In the genomic region with DNA sequence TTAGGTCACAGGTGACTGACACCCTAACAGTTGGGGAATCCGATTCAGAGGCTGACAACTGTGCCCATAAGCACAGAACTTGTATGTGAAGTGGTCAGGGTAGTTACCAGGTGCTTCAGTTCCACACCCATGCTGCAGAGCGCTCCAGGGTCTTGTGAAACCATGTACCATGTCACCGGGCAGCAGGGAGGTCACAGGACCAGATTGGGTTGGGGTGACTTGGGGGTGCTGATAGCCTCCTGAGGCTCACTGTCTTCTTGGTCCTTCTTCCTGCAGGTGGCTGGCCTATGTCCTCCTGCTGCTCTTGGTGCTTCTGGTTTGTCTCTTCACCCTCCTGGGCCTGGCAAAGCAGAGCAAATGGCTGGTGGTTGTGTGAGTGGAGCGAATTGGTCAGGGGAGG, we compare ENCODE assay signal across 17 mouse cellular contexts. TPM values are rescaled to one million over a fixed set of nuclear protein-coding genes. Genes with fewer than 3 reads are reported as not detected.
DNase-seq lines count a peak whose midpoint lies in the region; ATAC-seq and TF ChIP-seq lines count a peak whose summit lies in the region.
"Had no signal": no experiment of that assay in that cellular context is flagged by ENCODE, and none has a peak within 500 bp of the region (broad histone marks: within the 10 kb centered on the region; RNA-seq: fewer than 3 reads in every experiment).

No protein-coding gene starts in this region.

- TF ChIP-seq CTCF in hindbrain, postnatal 0 days (IDR thresholded peaks at IDR 0.05; ENCODE audit: low read depth) = no peak

- DNase-seq in embryonic facial prominence, embryonic 11.5 days (ENCODE audit: low spot score) = no peak
- no peak for DNase-seq in embryonic facial prominence, embryonic 10.5 days (ENCODE audit: low spot score)
- no peak for DNase-seq in hindbrain, postnatal 0 days (ENCODE audit: low spot score)
- no peak for DNase-seq in neural tube, embryonic 10.5 days (ENCODE audit: extremely low spot score, low spot score)
- no peak for DNase-seq in lung, postnatal 25 days (ENCODE audit: low spot score)
- DNase-seq: adrenal gland, adult 2 months; adrenal gland, postnatal 25 days; forebrain, postnatal 0 days; gastrocnemius, postnatal 14 days; heart, postnatal 36 days had no signal

- no peak overlapping the region for H3K4me3 ChIP-seq in embryonic facial prominence, embryonic 11.5 days (ENCODE audit: low read depth, low read length)
- H3K4me3 ChIP-seq in embryonic facial prominence, embryonic 10.5 days = no peak overlapping the region
- no peak overlapping the region for H3K4me3 ChIP-seq in hindbrain, postnatal 0 days (ENCODE audit: low read length)
- H3K4me3 ChIP-seq in hindbrain, embryonic 12.5 days = no peak overlapping the region
- no peak overlapping the region for H3K4me3 ChIP-seq in neural tube, embryonic 13.5 days
- H3K4me3 ChIP-seq in neural tube, embryonic 15.5 days (replicated peaks) = no peak overlapping the region
- H3K4me3 ChIP-seq: embryonic facial prominence, embryonic 12.5 days; forebrain, embryonic 12.5 days; heart, embryonic 12.5 days had no signal

- H3K9ac ChIP-seq in embryonic facial prominence, embryonic 11.5 days (replicated peaks; ENCODE audit: low read length) = 0 out of 2 replicates have a peak overlapping the region, but pooled peaks have one; percentile 13
- no peak overlapping the region for H3K9ac ChIP-seq in hindbrain, postnatal 0 days (replicated peaks; ENCODE audit: low read length)
- no peak overlapping the region for H3K9ac ChIP-seq in hindbrain, embryonic 12.5 days
- no peak overlapping the region for H3K9ac ChIP-seq in neural tube, embryonic 13.5 days
- H3K9ac ChIP-seq in neural tube, embryonic 15.5 days (replicated peaks) = no peak overlapping the region
- H3K9ac ChIP-seq: embryonic facial prominence, embryonic 12.5 days; forebrain, embryonic 12.5 days; heart, embryonic 12.5 days had no signal

- H3K36me3 ChIP-seq in embryonic facial prominence, embryonic 11.5 days (replicated peaks; ENCODE audit: control insufficient read depth, insufficient read depth, low read depth, low read length) = no peaks in the 10 kb centered on the region
- peaks cover 2% of the 10 kb centered on the region for H3K36me3 ChIP-seq in embryonic facial prominence, embryonic 10.5 days (replicated peaks)
- H3K36me3 ChIP-seq in hindbrain, postnatal 0 days (ENCODE audit: insufficient read depth, low read length) = no peaks in the 10 kb centered on the region; the same call in 1 of the 2 replicates
- peaks cover 28% of the 10 kb centered on the region for H3K36me3 ChIP-seq in hindbrain, embryonic 12.5 days
- peaks cover 43% of the 10 kb centered on the region for H3K36me3 ChIP-seq in neural tube, embryonic 13.5 days
- peaks cover 14% of the 10 kb centered on the region; the same call in 1 of the 2 replicates for H3K36me3 ChIP-seq in neural tube, embryonic 15.5 days
- H3K36me3 ChIP-seq: embryonic facial prominence, embryonic 12.5 days; heart, embryonic 12.5 days had no signal

- 86% methylated on average over 4 of the region's 4 CpGs for WGBS in embryonic facial prominence, embryonic 11.5 days
- WGBS in embryonic facial prominence, embryonic 10.5 days = 89% methylated on average over 4 of the region's 4 CpGs
- WGBS in hindbrain, postnatal 0 days = 88% methylated on average over 4 of the region's 4 CpGs
- WGBS in hindbrain, embryonic 12.5 days = 92% methylated on average over 4 of the region's 4 CpGs
- 90% methylated on average over 4 of the region's 4 CpGs for WGBS in neural tube, embryonic 13.5 days
- whole genome bisulfite sequencing in neural tube, embryonic 15.5 days = 91% methylated on average over 4 of the region's 4 CpGs

- H3K27ac ChIP-seq in embryonic facial prominence, embryonic 11.5 days (replicated peaks; ENCODE audit: low read depth, low read length) = no peak overlapping the region
- no peak overlapping the region for H3K27ac ChIP-seq in embryonic facial prominence, embryonic 10.5 days (replicated peaks)
- H3K27ac ChIP-seq in hindbrain, postnatal 0 days = peak overlapping the region; percentile 38; the same call in 1 of the 2 replicates
- H3K27ac ChIP-seq in hindbrain, embryonic 12.5 days = no peak overlapping the region; the same call in 1 of the 2 replicates
- peak overlapping the region; percentile 61; the same call in 1 of the 2 replicates for H3K27ac ChIP-seq in neural tube, embryonic 13.5 days (replicated peaks)
- peak overlapping the region; percentile 30 for H3K27ac ChIP-seq in neural tube, embryonic 15.5 days (replicated peaks)
- H3K27ac ChIP-seq: embryonic facial prominence, embryonic 12.5 days had no signal

- ATAC-seq in embryonic facial prominence, embryonic 11.5 days (replicated peaks; ENCODE audit: insufficient number of reproducible peaks, low FRiP score, low TSS enrichment, low read depth) = no peak
- no peak for ATAC-seq in hindbrain, postnatal 0 days
- ATAC-seq in hindbrain, embryonic 12.5 days (ENCODE audit: low FRiP score) = no peak
- no peak for ATAC-seq in neural tube, embryonic 13.5 days (ENCODE audit: low read depth)
- no peak for ATAC-seq in neural tube, embryonic 15.5 days (ENCODE audit: low FRiP score)
- ATAC-seq: forebrain, postnatal 0 days; intestine, embryonic 16.5 days had no signal

- no peaks in the 10 kb centered on the region for H3K27me3 ChIP-seq in embryonic facial prominence, embryonic 11.5 days (ENCODE audit: control insufficient read depth, insufficient read depth, low read length)
- H3K27me3 ChIP-seq in embryonic facial prominence, embryonic 10.5 days (replicated peaks; ENCODE audit: low read depth, poor library complexity, severe bottlenecking) = no peaks in the 10 kb centered on the region
- no peaks in the 10 kb centered on the region for H3K27me3 ChIP-seq in hindbrain, postnatal 0 days (ENCODE audit: insufficient read depth, low read length)
- H3K27me3 ChIP-seq in hindbrain, embryonic 12.5 days = no peaks in the 10 kb centered on the region
- H3K27me3 ChIP-seq in neural tube, embryonic 13.5 days = no peaks in the 10 kb centered on the region
- no peaks in the 10 kb centered on the region for H3K27me3 ChIP-seq in neural tube, embryonic 15.5 days (replicated peaks)
- H3K27me3 ChIP-seq: embryonic facial prominence, embryonic 12.5 days; forebrain, embryonic 12.5 days had no signal

- H3K4me1 ChIP-seq in embryonic facial prominence, embryonic 11.5 days (ENCODE audit: control insufficient read depth, insufficient read depth, low read length) = 0 out of 2 replicates have a peak, but pooled peaks cover 4% of the 10 kb centered on the region
- H3K4me1 ChIP-seq in embryonic facial prominence, embryonic 10.5 days = peaks cover 29% of the 10 kb centered on the region
- peaks cover 17% of the 10 kb centered on the region for H3K4me1 ChIP-seq in hindbrain, postnatal 0 days (ENCODE audit: insufficient read depth, low read length)
- peaks cover 40% of the 10 kb centered on the region for H3K4me1 ChIP-seq in hindbrain, embryonic 12.5 days
- peaks cover 76% of the 10 kb centered on the region for H3K4me1 ChIP-seq in neural tube, embryonic 13.5 days (replicated peaks)
- H3K4me1 ChIP-seq in neural tube, embryonic 15.5 days = peaks cover 48% of the 10 kb centered on the region

- no peaks in the 10 kb centered on the region for H3K9me3 ChIP-seq in embryonic facial prominence, embryonic 11.5 days (replicated peaks; ENCODE audit: control insufficient read depth, low read length)
- H3K9me3 ChIP-seq in embryonic facial prominence, embryonic 10.5 days = no peaks in the 10 kb centered on the region
- no peaks in the 10 kb centered on the region for H3K9me3 ChIP-seq in hindbrain, postnatal 0 days (ENCODE audit: low read length)
- no peaks in the 10 kb centered on the region for H3K9me3 ChIP-seq in hindbrain, embryonic 12.5 days (replicated peaks)
- H3K9me3 ChIP-seq in neural tube, embryonic 13.5 days = no peaks in the 10 kb centered on the region
- H3K9me3 ChIP-seq in neural tube, embryonic 15.5 days (replicated peaks) = no peaks in the 10 kb centered on the region
- H3K9me3 ChIP-seq: embryonic facial prominence, embryonic 12.5 days; forebrain, embryonic 12.5 days; heart, embryonic 12.5 days had no signal

- no peak overlapping the region for H3K4me2 ChIP-seq in embryonic facial prominence, embryonic 11.5 days (ENCODE audit: low read depth, low read length)
- H3K4me2 ChIP-seq in hindbrain, postnatal 0 days (ENCODE audit: low read depth, low read length) = no peak overlapping the region
- no peak overlapping the region for H3K4me2 ChIP-seq in hindbrain, embryonic 12.5 days (replicated peaks)
- H3K4me2 ChIP-seq in neural tube, embryonic 13.5 days = no peak overlapping the region
- H3K4me2 ChIP-seq in neural tube, embryonic 15.5 days = no peak overlapping the region
- H3K4me2 ChIP-seq: embryonic facial prominence, embryonic 12.5 days; forebrain, embryonic 12.5 days; heart, embryonic 12.5 days had no signal

RNA-seq across cellular contexts. Expression of gene Ttyh1, which starts 8.7 kb away (rescaled TPM):
- 8.3 and 10.2 TPM in 2 replicates for polyA plus RNA-seq in embryonic facial prominence, embryonic 11.5 days (2014; fragmentation: Nextera tagmentation; extraction: Ambion mirVana)
- 10.5 and 10.9 TPM in 2 replicates for polyA plus RNA-seq in embryonic facial prominence, embryonic 10.5 days (2016; fragmentation: Nextera tagmentation; extraction: Ambion mirVana)
- total RNA-seq in hindbrain, postnatal 0 days (2014; rRNA removed) = 819 and 1,009 TPM in 2 replicates
- polyA plus RNA-seq in hindbrain, postnatal 0 days (2015; fragmentation: Nextera tagmentation; extraction: Ambion mirVana) = 249 and 272 TPM in 2 replicates
- 108 and 110 TPM in 2 replicates for polyA plus RNA-seq in hindbrain, embryonic 12.5 days (2016; fragmentation: Nextera tagmentation; extraction: Ambion mirVana)
- polyA plus RNA-seq in neural tube, embryonic 13.5 days (2015; fragmentation: Nextera tagmentation; extraction: Ambion mirVana) = 137 and 141 TPM in 2 replicates
- 127 and 155 TPM in 2 replicates for polyA plus RNA-seq in neural tube, embryonic 15.5 days (2015; fragmentation: Nextera tagmentation; extraction: Ambion mirVana)

RNA-seq across cellular contexts. Expression of gene Leng8, which starts 8.9 kb away (rescaled TPM):
- 31.4 and 37.5 TPM in 2 replicates for polyA plus RNA-seq in embryonic facial prominence, embryonic 11.5 days (2014; fragmentation: Nextera tagmentation; extraction: Ambion mirVana)
- 68.1 and 68.2 TPM in 2 replicates for polyA plus RNA-seq in embryonic facial prominence, embryonic 10.5 days (2016; fragmentation: Nextera tagmentation; extraction: Ambion mirVana)
- total RNA-seq in hindbrain, postnatal 0 days (2014; rRNA removed) = 183 and 264 TPM in 2 replicates
- polyA plus RNA-seq in hindbrain, postnatal 0 days (2015; fragmentation: Nextera tagmentation; extraction: Ambion mirVana) = 49.1 and 50.8 TPM in 2 replicates
- polyA plus RNA-seq in hindbrain, embryonic 12.5 days (2016; fragmentation: Nextera tagmentation; extraction: Ambion mirVana) = 115 and 118 TPM in 2 replicates
- polyA plus RNA-seq in neural tube, embryonic 13.5 days (2015; fragmentation: Nextera tagmentation; extraction: Ambion mirVana) = 78.0 and 79.6 TPM in 2 replicates
- polyA plus RNA-seq in neural tube, embryonic 15.5 days (2015; fragmentation: Nextera tagmentation; extraction: Ambion mirVana) = 71.3 and 77.4 TPM in 2 replicates

RNA-seq across cellular contexts. Expression of gene Leng9, which starts 22.3 kb away (rescaled TPM):
- 1.6 and 1.9 TPM in 2 replicates for polyA plus RNA-seq in embryonic facial prominence, embryonic 11.5 days (2014; fragmentation: Nextera tagmentation; extraction: Ambion mirVana)
- polyA plus RNA-seq in embryonic facial prominence, embryonic 10.5 days (2016; fragmentation: Nextera tagmentation; extraction: Ambion mirVana) = 1.4 and 1.7 TPM in 2 replicates
- 4.2 and 4.4 TPM in 2 replicates for total RNA-seq in hindbrain, postnatal 0 days (2014; rRNA removed)
- 4.2 and 5.4 TPM in 2 replicates for polyA plus RNA-seq in hindbrain, postnatal 0 days (2015; fragmentation: Nextera tagmentation; extraction: Ambion mirVana)
- polyA plus RNA-seq in hindbrain, embryonic 12.5 days (2016; fragmentation: Nextera tagmentation; extraction: Ambion mirVana) = 3.6 and 4.3 TPM in 2 replicates
- polyA plus RNA-seq in neural tube, embryonic 13.5 days (2015; fragmentation: Nextera tagmentation; extraction: Ambion mirVana) = 4.6 TPM in 2 replicates
- 6.6 TPM in 2 replicates for polyA plus RNA-seq in neural tube, embryonic 15.5 days (2015; fragmentation: Nextera tagmentation; extraction: Ambion mirVana)

RNA-seq across cellular contexts. Expression of gene Cdc42ep5, which starts 36.8 kb away (rescaled TPM):
- 43.9 and 45.7 TPM in 2 replicates for polyA plus RNA-seq in embryonic facial prominence, embryonic 11.5 days (2014; fragmentation: Nextera tagmentation; extraction: Ambion mirVana)
- 32.7 and 34.9 TPM in 2 replicates for polyA plus RNA-seq in embryonic facial prominence, embryonic 10.5 days (2016; fragmentation: Nextera tagmentation; extraction: Ambion mirVana)
- 8.5 and 15.9 TPM in 2 replicates for total RNA-seq in hindbrain, postnatal 0 days (2014; rRNA removed)
- 11.7 and 12.0 TPM in 2 replicates for polyA plus RNA-seq in hindbrain, postnatal 0 days (2015; fragmentation: Nextera tagmentation; extraction: Ambion mirVana)
- polyA plus RNA-seq in hindbrain, embryonic 12.5 days (2016; fragmentation: Nextera tagmentation; extraction: Ambion mirVana) = 24.2 and 25.7 TPM in 2 replicates
- polyA plus RNA-seq in neural tube, embryonic 13.5 days (2015; fragmentation: Nextera tagmentation; extraction: Ambion mirVana) = 8.6 and 8.9 TPM in 2 replicates
- 7.9 and 15.5 TPM in 2 replicates for polyA plus RNA-seq in neural tube, embryonic 15.5 days (2015; fragmentation: Nextera tagmentation; extraction: Ambion mirVana)

Comparison
In these comparisons a context has a peak if more than half of its experiments do, and no peak if none do; other contexts are left out.
1. H3K27ac ChIP-seq: peak in hindbrain, postnatal 0 days (single experiment), neural tube, embryonic 13.5 days (single experiment) and neural tube, embryonic 15.5 days (single experiment); none in embryonic facial prominence, embryonic 11.5 days (single experiment), embryonic facial prominence, embryonic 10.5 days (single experiment) and hindbrain, embryonic 12.5 days (single experiment).